Mouse (Mus musculus) cerebellum, adult 8-10 months (tissue): Measurements from ENCODE around the gene Gm11011.
"Not testable (repeated sequence)": the region's sequence is repeated elsewhere in the genome, so short reads cannot be mapped to it uniquely, and the experiment has no call there.

Source experiments
- DNase-seq: peaks from one replicate; pipeline ENCODE4 v3.0.0; 2022

Gm11011 gene

GRCm38 (mm10) chr2:169587645-169588044 is at the start of gene Gm11011:
Gene Gm11011, minus strand, starts transcription at chr2:169587745.
- not testable (repeated sequence) for DNase-seq

GRCm38 (mm10) chr2:169636414-169636813 is 48.9 kb upstream of the Gm11011 start:
- DNase-seq: no peak

- no peak for DNase-seq
Measured at GRCm38 (mm10) chr2:169635428-169635827, 47.9 kb upstream of the Gm11011 start.

GRCm38 (mm10) chr2:169634619-169635382 is 47.3 kb upstream of the Gm11011 start:
- DNase-seq: no peak

GRCm38 (mm10) chr2:169633491-169634289 is 46.1 kb upstream of the Gm11011 start:
- DNase-seq: no peak

GRCm38 (mm10) chr2:169632338-169633151 is 45.0 kb upstream of the Gm11011 start, which contains the start of gene Tshz2:
Gene Tshz2, plus strand, starts transcription at chr2:169633013.
- DNase-seq: no peak

- no peak for DNase-seq
Measured at GRCm38 (mm10) chr2:169630070-169630469, 42.5 kb upstream of the Gm11011 start.

GRCm38 (mm10) chr2:169621201-169621710 is 33.7 kb upstream of the Gm11011 start:
- DNase-seq: no peak

GRCm38 (mm10) chr2:169615998-169616397 is 28.5 kb upstream of the Gm11011 start:
- DNase-seq: no peak

- DNase-seq: no peak
Measured at GRCm38 (mm10) chr2:169614683-169615082, 27.1 kb upstream of the Gm11011 start.

GRCm38 (mm10) chr2:169611557-169611956 is 24.0 kb upstream of the Gm11011 start:
- no peak for DNase-seq

GRCm38 (mm10) chr2:169610882-169611281 is 23.3 kb upstream of the Gm11011 start:
- DNase-seq: no peak

- DNase-seq: no peak
Measured at GRCm38 (mm10) chr2:169609956-169610355, 22.4 kb upstream of the Gm11011 start.

- DNase-seq: no peak
Measured at GRCm38 (mm10) chr2:169607787-169608186, 20.2 kb upstream of the Gm11011 start.

- no peak for DNase-seq
Measured at GRCm38 (mm10) chr2:169606901-169607678, 19.5 kb upstream of the Gm11011 start.

GRCm38 (mm10) chr2:169600163-169600562 is 12.6 kb upstream of the Gm11011 start:
- DNase-seq: no peak

- no peak for DNase-seq
Measured at GRCm38 (mm10) chr2:169599591-169599990, 12.0 kb upstream of the Gm11011 start.

GRCm38 (mm10) chr2:169597971-169598370 is 10.4 kb upstream of the Gm11011 start:
- DNase-seq: no peak

- DNase-seq: no peak
Measured at GRCm38 (mm10) chr2:169597357-169597756, 9.8 kb upstream of the Gm11011 start.

- DNase-seq: no peak
Measured at GRCm38 (mm10) chr2:169593742-169594141, 6.2 kb upstream of the Gm11011 start.

GRCm38 (mm10) chr2:169590412-169590811 is 2.9 kb upstream of the Gm11011 start:
- DNase-seq: no peak

- no peak for DNase-seq
Measured at GRCm38 (mm10) chr2:169589697-169590096, 2.2 kb upstream of the Gm11011 start.
